Mouse (Mus musculus): ENCODE data around the gene Myt1l. TPM values are rescaled to one million over a fixed set of nuclear protein-coding genes. Genes with fewer than 3 reads are reported as not detected.

Gene Myt1l
- polyA plus RNA-seq, 1 experiment from 2014 or later, result 9.3 TPM

- WGBS, result 61% methylated on average over 10 of the region's 10 CpGs
- Histone ChIP-seq H3K9me3 (replicated peaks) (no peaks in the 10 kb centered on the region), H3K4me2 (replicated peaks) (no peak overlapping the region), H3K27ac (replicated peaks) (no peak overlapping the region), H3K4me3 (replicated peaks) (no peak overlapping the region), H3K9ac (no peak overlapping the region), H3K4me1 (no peaks in the 10 kb centered on the region), H3K36me3 (no peaks in the 10 kb centered on the region), H3K27me3 (no peaks in the 10 kb centered on the region)
- no peak for ATAC-seq (ENCODE audit: insufficient number of reproducible peaks, low FRiP score, low TSS enrichment, low read depth)
Observed at GRCm38 (mm10) chr12:29823766-29824417, 295.7 kb downstream of the Myt1l start.

- no peak for ATAC-seq (ENCODE audit: insufficient number of reproducible peaks, low FRiP score, low TSS enrichment, low read depth)
- Histone ChIP-seq H3K4me3 (replicated peaks) (no peak overlapping the region), H3K27ac (replicated peaks) (no peak overlapping the region), H3K4me1 (no peaks in the 10 kb centered on the region), H3K9ac (no peak overlapping the region), H3K36me3 (no peaks in the 10 kb centered on the region), H3K4me2 (replicated peaks) (no peak overlapping the region), H3K27me3 (no peaks in the 10 kb centered on the region), H3K9me3 (replicated peaks) (no peaks in the 10 kb centered on the region)
Observed at GRCm38 (mm10) chr12:29830571-29830970, 302.4 kb downstream of the Myt1l start.

GRCm38 (mm10) chr12:29831356-29831755 is 303.2 kb downstream of the Myt1l start:
- H3K36me3 ChIP-seq, result no peaks in the 10 kb centered on the region
- no peaks in the 10 kb centered on the region for H3K9me3 ChIP-seq (replicated peaks)
- no peak overlapping the region for H3K4me3 ChIP-seq (replicated peaks)
- H3K4me1 ChIP-seq, result no peaks in the 10 kb centered on the region
- H3K4me2 ChIP-seq (replicated peaks), result 0 out of 2 replicates have a peak overlapping the region, but pooled peaks have one; percentile 10
- H3K9ac ChIP-seq, result no peak overlapping the region
- H3K27ac ChIP-seq (replicated peaks), result no peak overlapping the region
- H3K27me3 ChIP-seq, result no peaks in the 10 kb centered on the region
- 53% methylated on average over 11 of the region's 11 CpGs for WGBS
- 0 out of 2 replicates have a peak, but pooled peaks have one; percentile 39 for ATAC-seq (ENCODE audit: insufficient number of reproducible peaks, low FRiP score, low TSS enrichment, low read depth)

- no peaks in the 10 kb centered on the region for H3K27me3 ChIP-seq
- no peaks in the 10 kb centered on the region for H3K36me3 ChIP-seq
- no peak overlapping the region for H3K4me2 ChIP-seq (replicated peaks)
- no peaks in the 10 kb centered on the region for H3K4me1 ChIP-seq
- no peak overlapping the region for H3K4me3 ChIP-seq (replicated peaks)
- H3K9me3 ChIP-seq (replicated peaks), result no peaks in the 10 kb centered on the region
- WGBS, result 42% methylated on average over 5 of the region's 5 CpGs
- ATAC-seq (ENCODE audit: insufficient number of reproducible peaks, low FRiP score, low TSS enrichment, low read depth), result no peak; the same call in 1 of the 2 replicates
- no peak overlapping the region for H3K9ac ChIP-seq
- no peak overlapping the region for H3K27ac ChIP-seq (replicated peaks)
Observed at GRCm38 (mm10) chr12:29837301-29837791, 309.2 kb downstream of the Myt1l start.

GRCm38 (mm10) chr12:29838421-29838820 is 310.2 kb downstream of the Myt1l start:
- H3K9ac ChIP-seq, result no peak overlapping the region
- no peaks in the 10 kb centered on the region for H3K9me3 ChIP-seq (replicated peaks)
- ATAC-seq (ENCODE audit: insufficient number of reproducible peaks, low FRiP score, low TSS enrichment, low read depth), result no peak
- H3K4me1 ChIP-seq, result no peaks in the 10 kb centered on the region
- no peaks in the 10 kb centered on the region for H3K27me3 ChIP-seq
- H3K4me2 ChIP-seq (replicated peaks), result no peak overlapping the region
- H3K4me3 ChIP-seq (replicated peaks), result no peak overlapping the region
- WGBS, result 86% methylated on average over 7 of the region's 7 CpGs
- no peaks in the 10 kb centered on the region for H3K36me3 ChIP-seq
- H3K27ac ChIP-seq (replicated peaks), result no peak overlapping the region

- no peak overlapping the region for H3K9ac ChIP-seq
- 84% methylated on average over 3 of the region's 3 CpGs for WGBS
- H3K4me1 ChIP-seq, result no peaks in the 10 kb centered on the region
- no peaks in the 10 kb centered on the region for H3K9me3 ChIP-seq (replicated peaks)
- H3K27ac ChIP-seq (replicated peaks), result no peak overlapping the region
- H3K4me2 ChIP-seq (replicated peaks), result no peak overlapping the region
- H3K27me3 ChIP-seq, result no peaks in the 10 kb centered on the region
- no peak for ATAC-seq (ENCODE audit: insufficient number of reproducible peaks, low FRiP score, low TSS enrichment, low read depth)
- no peak overlapping the region for H3K4me3 ChIP-seq (replicated peaks)
- H3K36me3 ChIP-seq, result no peaks in the 10 kb centered on the region
Observed at GRCm38 (mm10) chr12:29849936-29850335, 321.8 kb downstream of the Myt1l start.

- Histone ChIP-seq H3K4me1 (no peaks in the 10 kb centered on the region), H3K27me3 (no peaks in the 10 kb centered on the region), H3K36me3 (no peaks in the 10 kb centered on the region), H3K9ac (no peak overlapping the region), H3K27ac (replicated peaks) (no peak overlapping the region), H3K9me3 (replicated peaks) (no peaks in the 10 kb centered on the region), H3K4me3 (replicated peaks) (no peak overlapping the region), H3K4me2 (replicated peaks) (no peak overlapping the region)
- WGBS, result 65% methylated on average over 9 of the region's 9 CpGs
- no peak for ATAC-seq (ENCODE audit: insufficient number of reproducible peaks, low FRiP score, low TSS enrichment, low read depth)
Observed at GRCm38 (mm10) chr12:29854151-29854585, 326.0 kb downstream of the Myt1l start.

GRCm38 (mm10) chr12:29855007-29855406 is 326.8 kb downstream of the Myt1l start:
- ATAC-seq (ENCODE audit: insufficient number of reproducible peaks, low FRiP score, low TSS enrichment, low read depth), result no peak
- no peaks in the 10 kb centered on the region for H3K27me3 ChIP-seq
- H3K4me2 ChIP-seq (replicated peaks), result no peak overlapping the region
- no peak overlapping the region for H3K9ac ChIP-seq
- H3K4me1 ChIP-seq, result no peaks in the 10 kb centered on the region
- H3K9me3 ChIP-seq (replicated peaks), result no peaks in the 10 kb centered on the region
- 19% methylated on average over 5 of the region's 5 CpGs for WGBS
- no peak overlapping the region for H3K27ac ChIP-seq (replicated peaks)
- no peaks in the 10 kb centered on the region for H3K36me3 ChIP-seq
- H3K4me3 ChIP-seq (replicated peaks), result no peak overlapping the region

GRCm38 (mm10) chr12:29860986-29861385 is 332.8 kb downstream of the Myt1l start:
- H3K4me1 ChIP-seq, result no peaks in the 10 kb centered on the region
- no peak overlapping the region for H3K9ac ChIP-seq
- 24% methylated on average over 2 of the region's 2 CpGs for WGBS
- no peak for ATAC-seq (ENCODE audit: insufficient number of reproducible peaks, low FRiP score, low TSS enrichment, low read depth)
- no peak overlapping the region for H3K4me2 ChIP-seq (replicated peaks)
- no peaks in the 10 kb centered on the region for H3K27me3 ChIP-seq
- no peak overlapping the region for H3K4me3 ChIP-seq (replicated peaks)
- no peak overlapping the region for H3K27ac ChIP-seq (replicated peaks)
- H3K36me3 ChIP-seq, result no peaks in the 10 kb centered on the region
- no peaks in the 10 kb centered on the region for H3K9me3 ChIP-seq (replicated peaks)

- Histone ChIP-seq H3K27me3 (no peaks in the 10 kb centered on the region), H3K36me3 (no peaks in the 10 kb centered on the region), H3K9ac (no peak overlapping the region), H3K4me3 (replicated peaks) (no peak overlapping the region), H3K27ac (replicated peaks) (no peak overlapping the region), H3K4me1 (0 out of 2 replicates have a peak, but pooled peaks cover 6% of the 10 kb centered on the region), H3K9me3 (replicated peaks) (no peaks in the 10 kb centered on the region), H3K4me2 (replicated peaks) (no peak overlapping the region)
- 82% methylated on average over 4 of the region's 4 CpGs for WGBS
- ATAC-seq (ENCODE audit: insufficient number of reproducible peaks, low FRiP score, low TSS enrichment, low read depth), result peak; percentile 56; the same call in 1 of the 2 replicates
Observed at GRCm38 (mm10) chr12:29868295-29868694, 340.1 kb downstream of the Myt1l start.

GRCm38 (mm10) chr12:29868781-29869180 is 340.6 kb downstream of the Myt1l start:
- WGBS, result 85% methylated on average over 9 of the region's 9 CpGs
- ATAC-seq (ENCODE audit: insufficient number of reproducible peaks, low FRiP score, low TSS enrichment, low read depth), result no peak; the same call in 1 of the 2 replicates
- no peak overlapping the region for H3K4me3 ChIP-seq (replicated peaks)
- H3K4me1 ChIP-seq, result 0 out of 2 replicates have a peak, but pooled peaks cover 6% of the 10 kb centered on the region
- no peak overlapping the region for H3K27ac ChIP-seq (replicated peaks)
- no peak overlapping the region for H3K9ac ChIP-seq
- H3K36me3 ChIP-seq, result no peaks in the 10 kb centered on the region
- H3K4me2 ChIP-seq (replicated peaks), result no peak overlapping the region
- H3K27me3 ChIP-seq, result no peaks in the 10 kb centered on the region
- H3K9me3 ChIP-seq (replicated peaks), result no peaks in the 10 kb centered on the region

Measured in embryonic facial prominence, embryonic 15.5 days (tissue).